Comparison of ENCODE assay signal across 8 mouse cellular contexts in genomic region chr11:85170058-85170740, GRCm38 (mm10). TPM values are rescaled to one million over a fixed set of nuclear protein-coding genes. Genes with fewer than 3 reads are reported as not detected.
DNase-seq lines count a peak whose midpoint lies in the region; ATAC-seq and TF ChIP-seq lines count a peak whose summit lies in the region.

Gene 1700125H20Rik, plus strand, starts transcription at chr11:85170404.

- no peak within 1 kb of the TSS for H3K27ac ChIP-seq in cerebellum, adult 2 months (ENCODE audit: insufficient read depth, low read length)
- H3K27ac ChIP-seq in forebrain, postnatal 0 days (ENCODE audit: low read depth, low read length): no peak within 1 kb of the TSS
- no peak within 1 kb of the TSS for H3K27ac ChIP-seq in layer of hippocampus, adult 2 months

- no peaks in the 10 kb centered on the region for H3K36me3 ChIP-seq in forebrain, postnatal 0 days (ENCODE audit: insufficient read depth)

- TF ChIP-seq POLR2A in cerebellum, adult 2 months (IDR thresholded peaks at IDR 0.05; ENCODE audit: borderline replicate concordance, insufficient read depth, low read length): no peak
- no peak for TF ChIP-seq POLR2A in lung, adult 2 months (IDR thresholded peaks at IDR 0.05; ENCODE audit: borderline replicate concordance, extremely low read depth, low read depth, low read length)

- peak; percentile 92 for ATAC-seq in forebrain, postnatal 0 days
- ATAC-seq in neutrophil, adult 5-6 weeks (ENCODE audit: extremely low read depth, insufficient number of reproducible peaks, low FRiP score, poor library complexity, severe bottlenecking): peak; percentile 91

- no peaks in the 10 kb centered on the region for H3K4me1 ChIP-seq in cerebellum, adult 2 months (ENCODE audit: control insufficient read depth, insufficient read depth, low read length)
- H3K4me1 ChIP-seq in forebrain, postnatal 0 days (ENCODE audit: insufficient read depth): 0 out of 2 replicates have a peak, but pooled peaks cover 6% of the 10 kb centered on the region
- H3K4me1 ChIP-seq in lung, adult 2 months (ENCODE audit: control insufficient read depth, insufficient read depth, low read length): no peaks in the 10 kb centered on the region

- WGBS in cerebellum, adult 2 months: 12% methylated on average over 21 of the region's 21 CpGs
- 11% methylated on average over 21 of the region's 21 CpGs for WGBS in forebrain, postnatal 0 days
- 12% methylated on average over 21 of the region's 21 CpGs for WGBS in lung, adult 2 months

- DNase-seq in MEL-GATA-1-ER (ENCODE audit: extremely low read depth, low read depth): peak; percentile 70
- DNase-seq in cerebellum, adult 2 months: peak; percentile 83 to 90
- DNase-seq in forebrain, postnatal 0 days: peak; percentile 87
- peak; percentile 94 for DNase-seq in heart, postnatal 4 days
- peak; percentile 79 to 90 for DNase-seq in layer of hippocampus, adult 2 months (ENCODE audit: low spot score in 2 of 2)
- DNase-seq in lung, adult 2 months: peak; percentile 88
- peak; percentile 85 for DNase-seq in testis, postnatal 14 days (ENCODE audit: low spot score)

- peak; percentile 95 for TF ChIP-seq CTCF in cerebellum, adult 2 months (IDR thresholded peaks at IDR 0.05; ENCODE audit: borderline replicate concordance, insufficient read depth, low read depth, low read length)
- peak; percentile 88 for TF ChIP-seq CTCF in forebrain, postnatal 0 days (IDR thresholded peaks at IDR 0.05; ENCODE audit: low read depth)
- peak; percentile 98 for TF ChIP-seq CTCF in layer of hippocampus, adult 2 months (conservative IDR thresholded peaks at IDR 0.05)
- TF ChIP-seq CTCF in lung, adult 2 months (IDR thresholded peaks at IDR 0.05; ENCODE audit: insufficient read depth, low read length): peak; percentile 90

- H3K4me3 ChIP-seq in cerebellum, adult 2 months (replicated peaks; ENCODE audit: insufficient read depth, low read depth, low read length): peak within 1 kb of the TSS; percentile 49
- H3K4me3 ChIP-seq in forebrain, postnatal 0 days (ENCODE audit: low read depth, low read length): peak within 1 kb of the TSS; percentile 26
- peak within 1 kb of the TSS; percentile 47 for H3K4me3 ChIP-seq in layer of hippocampus, adult 2 months
- peak within 1 kb of the TSS; percentile 36 for H3K4me3 ChIP-seq in lung, adult 2 months (replicated peaks; ENCODE audit: extremely low read depth, low read depth, low read length)

- H3K4me2 ChIP-seq in forebrain, postnatal 0 days (ENCODE audit: low read depth): peak within 1 kb of the TSS; percentile 52

- no peaks in the 10 kb centered on the region for H3K27me3 ChIP-seq in cerebellum, adult 2 months (ENCODE audit: control insufficient read depth, insufficient read depth, low read length)
- H3K27me3 ChIP-seq in forebrain, postnatal 0 days (ENCODE audit: insufficient read depth, low read length): no peaks in the 10 kb centered on the region

- peak within 1 kb of the TSS; percentile 32 for H3K9ac ChIP-seq in forebrain, postnatal 0 days

- H3K9me3 ChIP-seq in forebrain, postnatal 0 days (ENCODE audit: low read length): no peaks in the 10 kb centered on the region

RNA-seq across cellular contexts. Expression of gene 1700125H20Rik, which starts in this region (rescaled TPM):
- 0.24 TPM in 1 of 2 replicates, not detected in the other for polyA plus RNA-seq in cerebellum, adult 2 months (2012; rRNA removed)
- total RNA-seq in forebrain, postnatal 0 days (2014; rRNA removed): 2.8 TPM in 1 of 2 replicates, not detected in the other
- 3.4 and 4.6 TPM in 2 replicates for polyA plus RNA-seq in forebrain, postnatal 0 days (2015; fragmentation: Nextera tagmentation; extraction: Ambion mirVana)
- under 1 TPM in 1 of 2 experiments, not detected in 1; 0.71 TPM for total RNA-seq in heart, postnatal 4 days (2021)
- total RNA-seq in layer of hippocampus, adult 2 months (2021): under 1 TPM in 1 of 2 experiments, not detected in 1; 0.59 TPM
- not detected in 2 replicates for polyA plus RNA-seq in lung, adult 2 months (2012; rRNA removed)
- not detected in 2 replicates for total RNA-seq in neutrophil, adult 5-6 weeks (2017)

Comparison
In these comparisons a context has a peak if more than half of its experiments do, and no peak if none do; other contexts are left out.
1. Peak in DNase-seq and H3K4me3 ChIP-seq in cerebellum, adult 2 months; RNA of the gene not detected or under 1 TPM.
2. Peak in DNase-seq in heart, postnatal 4 days; RNA of the gene not detected or under 1 TPM.
3. Peak in DNase-seq and H3K4me3 ChIP-seq in layer of hippocampus, adult 2 months; RNA of the gene not detected or under 1 TPM.
4. Peak in DNase-seq and H3K4me3 ChIP-seq in lung, adult 2 months; RNA of the gene not detected or under 1 TPM.
5. Peak in ATAC-seq in neutrophil, adult 5-6 weeks; RNA of the gene not detected or under 1 TPM.